Mouse (Mus musculus) lung, postnatal 14 days (tissue): Measurements from ENCODE around the gene Atg7.

ENCODE experiments used
- DNase-seq: peaks from one replicate; pipeline ENCODE4 v3.0.0; 2021

Atg7 gene

DNA sequence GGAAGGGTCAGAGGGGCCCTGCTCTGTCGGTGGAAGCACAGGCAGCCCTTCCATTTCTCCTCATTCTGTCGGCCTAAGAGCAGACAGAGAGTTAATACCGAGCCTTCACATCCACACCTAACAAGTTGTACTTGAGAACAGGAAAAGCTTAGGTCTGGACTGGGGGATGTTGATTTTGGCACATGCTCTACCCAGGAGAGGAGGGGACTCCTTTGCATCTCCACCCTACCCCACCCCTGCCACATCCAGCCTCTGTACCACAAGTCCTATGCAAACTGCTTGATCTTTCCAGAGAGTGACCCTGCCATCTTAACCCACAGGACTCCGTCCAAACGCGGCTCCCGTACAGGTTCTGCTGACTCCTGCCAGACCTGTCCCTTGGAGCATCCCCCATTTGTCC lies 178.7 kb downstream of the Atg7 start:
- DNase-seq = no peak

- DNase-seq = no peak
Observed at GRCm38 (mm10) chr6:114826889-114827288, 184.0 kb downstream of the Atg7 start.

GRCm38 (mm10) chr6:114829660-114830438 lies 187.0 kb downstream of the Atg7 start:
- DNase-seq = no peak

DNA sequence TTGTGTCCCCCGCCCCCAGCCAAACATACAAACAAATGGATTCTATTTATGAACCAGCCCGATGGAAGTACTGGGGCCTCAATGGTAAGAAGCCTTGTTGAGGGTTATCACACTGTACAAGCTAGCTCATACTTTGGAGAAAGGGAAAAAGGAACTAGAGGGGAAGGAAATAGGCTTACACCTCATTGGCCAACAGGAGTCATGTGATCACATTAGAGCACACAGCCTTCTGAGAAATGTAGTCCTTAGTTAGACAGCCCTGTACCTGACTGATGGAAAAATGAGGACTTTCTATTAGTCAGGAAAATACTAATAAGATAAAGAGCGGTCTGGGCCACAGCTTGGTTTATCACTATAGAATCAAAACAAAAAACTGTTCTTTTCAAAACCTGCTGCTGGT lies 188.9 kb downstream of the Atg7 start:
- DNase-seq = no peak

- no peak for DNase-seq
Observed at GRCm38 (mm10) chr6:114833058-114833685, 190.3 kb downstream of the Atg7 start.

DNA sequence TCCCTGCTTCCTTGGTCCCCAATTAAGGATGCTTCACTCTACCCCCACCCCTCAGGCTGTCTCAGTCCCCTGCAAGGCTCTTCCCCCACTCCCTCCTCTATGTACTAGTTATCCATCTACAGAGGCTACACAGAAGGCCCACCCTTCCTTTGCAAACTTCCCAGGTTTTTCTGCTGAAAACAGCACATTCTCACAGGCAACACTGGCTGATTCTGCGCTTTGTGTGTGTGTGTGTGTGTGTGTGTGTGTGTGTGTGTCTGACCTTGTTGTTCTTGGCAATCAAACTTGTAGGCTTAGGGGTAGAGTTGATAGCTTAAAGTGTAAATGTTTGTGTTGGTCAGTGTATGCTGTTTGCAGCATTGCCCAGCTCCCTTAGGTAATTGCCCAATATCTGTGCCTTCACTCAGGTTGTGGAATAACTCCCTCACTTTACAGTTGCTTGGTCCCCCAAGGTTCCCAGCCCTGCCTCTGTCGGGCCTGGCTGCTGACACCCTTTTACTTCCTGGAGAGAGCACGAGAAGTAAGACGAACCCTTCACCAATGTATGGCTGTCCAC lies 191.0 kb downstream of the Atg7 start:
- no peak for DNase-seq

DNA sequence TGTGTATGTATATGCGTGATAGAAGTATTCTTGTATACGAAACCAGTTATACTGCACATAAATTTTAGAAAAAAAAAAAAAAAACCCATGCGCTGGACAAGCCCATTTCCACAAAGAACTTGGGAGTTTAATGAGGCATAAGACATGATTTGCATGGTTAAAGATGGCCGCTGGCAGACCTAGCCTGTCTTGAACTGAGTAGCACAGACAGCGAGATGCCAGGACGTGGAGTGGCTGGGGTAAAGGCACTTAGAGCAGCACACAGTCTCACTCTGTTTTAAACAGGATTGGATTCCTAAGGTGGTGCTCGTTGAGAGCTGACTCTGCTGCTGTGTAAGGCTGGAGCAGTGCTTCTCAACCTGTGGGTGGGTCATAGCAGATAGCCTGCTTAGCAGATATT lies 192.4 kb downstream of the Atg7 start:
- no peak for DNase-seq

DNA sequence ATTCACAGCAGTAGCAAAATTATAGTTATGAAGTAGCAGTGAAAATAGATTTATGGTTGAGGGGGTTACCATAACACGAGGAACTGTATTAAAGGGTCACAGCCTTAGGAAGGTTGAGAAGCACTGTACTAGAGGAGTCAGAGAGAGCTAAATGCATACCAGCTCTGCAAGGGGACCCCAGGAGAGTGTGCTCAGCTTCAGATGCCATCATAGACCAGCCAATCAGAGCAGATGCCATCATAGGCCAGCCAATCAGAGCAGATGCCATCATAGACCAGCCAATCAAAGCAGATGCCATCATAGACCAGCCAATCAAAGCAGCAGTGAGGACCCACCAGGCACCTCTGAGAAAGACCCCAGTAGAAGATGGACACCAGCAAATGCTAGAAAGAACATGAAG lies 192.9 kb downstream of the Atg7 start:
- no peak for DNase-seq

- DNase-seq = no peak
Observed at GRCm38 (mm10) chr6:114836433-114836832, 193.5 kb downstream of the Atg7 start.

DNA sequence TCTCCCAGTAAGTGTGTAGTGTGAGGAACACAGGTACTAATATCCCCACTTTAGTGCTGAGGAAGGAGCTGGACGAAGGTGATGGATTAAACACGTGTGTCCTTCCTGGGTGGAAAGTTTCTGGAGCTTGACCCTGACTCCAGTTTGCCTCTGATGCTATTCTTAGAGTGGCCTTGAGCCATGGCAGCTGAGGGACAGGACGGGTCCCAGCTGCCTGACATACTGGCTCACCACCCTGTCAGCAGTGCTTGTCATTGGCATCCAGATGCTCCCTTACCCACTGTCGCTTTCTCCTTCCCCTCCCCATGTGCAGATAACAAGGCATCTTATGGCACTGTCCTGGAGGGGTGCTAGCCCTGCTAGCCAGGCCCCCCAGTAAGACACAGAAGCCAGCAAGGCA lies 196.0 kb downstream of the Atg7 start:
- DNase-seq = no peak

DNA sequence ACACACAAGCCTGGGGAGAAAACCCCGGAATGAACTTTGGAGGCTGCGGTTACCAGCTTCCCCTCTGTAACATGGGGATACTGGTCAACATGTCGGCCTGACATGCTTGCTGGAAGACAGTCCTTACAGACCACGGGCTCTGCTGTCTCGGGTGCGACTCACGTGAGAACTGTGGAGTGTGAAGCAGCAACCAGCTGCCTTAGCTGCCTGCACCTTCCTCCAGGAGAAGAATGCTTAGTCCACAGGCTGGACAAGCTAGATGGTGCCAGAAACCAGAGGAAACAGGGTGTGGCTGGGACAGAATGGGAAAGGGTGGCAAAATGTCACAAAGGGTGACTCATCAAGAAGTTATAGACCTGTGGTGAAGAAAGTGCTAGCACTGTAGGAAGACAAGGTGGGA lies 197.1 kb downstream of the Atg7 start:
- no peak for DNase-seq

- DNase-seq = no peak
Observed at GRCm38 (mm10) chr6:114842131-114842530, 199.2 kb downstream of the Atg7 start.

DNA sequence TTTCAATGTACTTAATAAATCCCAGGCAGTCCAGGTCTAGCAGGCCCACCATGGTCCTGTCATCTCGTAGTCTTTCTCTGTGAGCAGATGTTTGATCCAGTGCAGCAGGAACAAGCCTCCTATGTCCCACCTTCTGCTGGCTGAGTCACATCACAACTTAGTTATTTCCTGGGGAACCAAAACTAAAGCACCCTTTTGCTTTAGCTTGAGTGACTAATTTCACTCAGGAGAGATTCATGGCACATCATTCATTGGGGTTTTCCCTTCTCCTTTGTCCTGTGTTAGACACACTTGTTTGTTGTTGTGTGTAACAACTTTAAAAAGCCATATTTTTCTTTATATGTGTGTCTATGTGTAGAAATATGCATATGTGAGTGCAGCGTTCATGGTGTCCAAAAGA lies 200.0 kb downstream of the Atg7 start:
- DNase-seq = no peak

DNA sequence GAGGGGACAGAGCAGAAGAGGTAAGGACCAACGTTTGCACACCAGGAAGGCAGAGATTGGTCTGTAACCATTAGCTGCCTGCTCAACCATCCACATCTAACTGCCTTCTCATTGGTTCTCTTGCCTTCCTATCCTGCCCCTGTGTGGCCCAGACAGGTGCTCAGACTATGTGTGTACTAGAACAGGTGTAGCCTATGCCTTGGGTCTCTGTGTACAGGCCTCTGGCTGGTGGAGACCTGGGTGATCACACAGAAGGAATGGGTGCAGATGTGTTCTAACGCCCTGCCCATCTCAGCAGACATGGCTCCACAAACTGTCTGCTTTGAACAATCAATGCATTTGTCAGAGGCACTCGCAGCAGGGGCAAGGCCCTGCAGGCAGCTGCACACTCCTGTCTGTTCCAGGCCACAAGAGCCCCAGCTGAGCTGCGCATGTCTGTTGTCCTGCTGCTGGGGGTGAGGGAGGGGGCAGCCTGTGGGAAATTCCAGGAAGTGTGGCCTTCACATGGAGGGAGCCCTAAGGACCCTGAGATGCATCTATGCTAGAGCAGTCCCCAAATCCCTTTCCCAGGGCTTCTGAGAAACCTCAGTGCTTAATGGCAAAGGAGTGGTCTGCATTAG lies 203.4 kb downstream of the Atg7 start:
- DNase-seq = no peak

DNA sequence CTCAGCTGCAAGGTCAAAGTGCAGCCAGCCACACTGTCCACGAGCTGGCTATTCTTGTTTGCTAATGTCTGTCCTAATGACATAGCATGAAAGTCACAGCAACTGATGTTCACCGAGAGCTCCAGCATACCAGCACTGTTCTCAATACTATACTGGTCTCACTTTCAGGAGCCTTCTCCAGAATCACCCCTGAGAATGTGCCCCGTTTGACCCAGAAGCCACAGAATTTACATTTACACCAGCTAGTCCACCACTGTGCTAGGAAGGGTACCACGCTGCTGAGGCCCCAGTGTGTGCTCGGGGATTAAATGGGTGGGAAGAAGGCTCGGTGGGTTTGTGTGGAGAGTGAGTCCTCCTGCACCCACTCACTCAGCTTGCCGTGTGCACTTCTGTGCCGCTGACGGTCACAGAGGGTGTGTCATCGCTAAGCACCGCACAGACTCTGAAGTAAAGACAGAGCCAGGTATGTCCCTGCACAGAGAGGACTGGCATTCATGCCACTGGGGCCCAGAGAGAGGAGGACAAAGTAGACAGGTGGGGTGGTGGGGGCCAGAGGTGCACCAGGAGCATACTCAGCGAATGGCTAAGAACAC lies 204.8 kb downstream of the Atg7 start:
- DNase-seq = no peak

DNA sequence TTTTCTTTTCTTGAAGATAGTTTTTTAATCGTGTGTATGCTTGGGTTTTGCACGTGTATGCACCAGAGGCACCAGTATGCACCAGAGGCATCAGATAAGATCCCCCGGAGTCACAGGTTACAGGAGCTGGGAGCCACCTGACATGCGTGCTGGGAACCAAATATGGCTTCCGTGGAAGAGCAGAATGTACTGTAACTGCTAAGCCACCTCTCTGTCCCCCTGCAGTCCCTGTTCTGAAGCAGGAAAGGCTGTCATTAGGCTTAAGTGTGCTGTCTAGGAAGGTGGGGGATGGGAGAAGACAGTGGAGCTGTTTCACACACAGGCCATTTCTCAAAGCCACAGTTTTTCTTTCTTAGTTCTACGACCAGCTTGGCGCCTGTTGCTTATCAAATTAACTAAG lies 205.9 kb downstream of the Atg7 start:
- DNase-seq = no peak

DNA sequence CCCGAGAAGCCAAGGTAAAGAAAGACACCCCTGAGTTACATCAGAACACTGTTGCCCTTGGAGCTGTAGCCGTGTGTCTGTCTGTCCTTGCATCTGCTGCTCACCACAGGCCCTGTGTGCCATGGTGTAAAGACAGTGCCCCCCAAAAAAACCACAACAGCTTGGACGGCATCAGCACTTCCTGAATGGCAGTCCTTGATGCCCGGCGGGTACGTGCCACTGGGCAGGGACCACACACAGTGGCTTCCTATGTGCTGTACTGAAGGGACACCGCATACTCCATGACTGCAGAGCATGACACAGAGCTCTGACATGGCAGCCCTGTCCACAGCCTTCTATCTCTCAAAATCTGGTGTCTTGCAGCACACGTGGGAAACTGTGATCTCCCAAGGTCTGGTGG lies 206.9 kb downstream of the Atg7 start:
- no peak for DNase-seq

DNA sequence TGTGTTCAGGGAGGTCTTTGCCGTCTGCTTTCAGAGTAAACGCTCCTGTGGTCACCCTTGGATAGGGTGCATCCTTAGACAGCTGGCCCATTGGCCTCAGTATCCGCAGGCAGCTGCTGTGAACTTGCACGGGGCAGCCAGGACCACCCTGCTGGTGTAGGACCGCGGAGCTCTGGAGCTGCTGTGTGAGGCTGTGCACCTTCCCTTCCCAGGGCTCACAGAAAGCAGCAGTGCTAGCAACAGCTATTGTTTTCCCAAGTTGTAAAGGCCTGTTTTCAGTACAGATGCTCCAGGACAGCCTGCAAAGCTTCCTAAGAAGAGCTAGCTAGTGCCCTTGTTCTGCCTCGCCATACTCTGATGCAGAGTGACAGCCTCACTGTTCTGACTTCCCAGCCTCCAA lies 208.8 kb downstream of the Atg7 start:
- no peak for DNase-seq

GRCm38 (mm10) chr6:114852739-114853138 lies 209.8 kb downstream of the Atg7 start:
- no peak for DNase-seq

DNA sequence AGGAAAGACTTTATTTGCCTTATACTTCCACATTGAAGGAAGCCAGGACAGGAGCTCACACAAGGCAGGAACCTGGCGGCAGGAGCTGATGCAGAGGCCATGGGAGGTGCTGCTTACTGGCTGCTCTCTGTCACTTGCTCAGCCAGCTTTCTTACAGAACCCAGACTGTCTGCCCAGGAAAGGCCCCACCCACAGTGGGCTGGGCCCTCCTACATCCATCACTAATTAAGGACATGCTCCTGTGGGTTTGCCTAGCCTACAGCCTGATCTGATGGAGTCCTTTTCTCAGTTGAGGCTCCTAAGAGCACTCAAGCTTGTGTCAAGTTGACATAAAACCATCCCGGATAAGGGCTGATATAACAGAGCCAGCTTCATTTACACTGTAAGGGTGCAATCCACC lies 211.5 kb downstream of the Atg7 start:
- no peak for DNase-seq

DNA sequence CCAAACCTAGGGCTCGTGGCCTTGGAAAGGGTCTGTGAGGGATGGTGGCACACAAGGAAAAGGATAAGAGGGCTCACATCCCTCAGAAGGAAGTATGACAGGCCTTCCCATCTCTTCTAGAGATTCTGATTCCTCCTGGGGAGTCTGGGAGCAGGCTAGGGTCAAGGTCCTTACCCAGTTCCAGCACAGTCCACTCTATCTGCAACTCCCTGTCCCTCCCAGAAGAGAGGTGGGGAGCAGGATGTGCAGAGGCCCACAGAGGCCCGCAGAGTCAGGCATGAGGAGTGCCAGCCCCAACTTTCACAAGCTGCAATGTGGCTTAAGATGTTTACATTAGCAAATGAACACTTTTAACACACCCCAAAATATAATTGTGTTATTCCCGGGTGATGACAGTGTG lies 212.7 kb downstream of the Atg7 start:
- no peak for DNase-seq

- DNase-seq = no peak
Observed at GRCm38 (mm10) chr6:114856501-114856900, 213.6 kb downstream of the Atg7 start.

DNA sequence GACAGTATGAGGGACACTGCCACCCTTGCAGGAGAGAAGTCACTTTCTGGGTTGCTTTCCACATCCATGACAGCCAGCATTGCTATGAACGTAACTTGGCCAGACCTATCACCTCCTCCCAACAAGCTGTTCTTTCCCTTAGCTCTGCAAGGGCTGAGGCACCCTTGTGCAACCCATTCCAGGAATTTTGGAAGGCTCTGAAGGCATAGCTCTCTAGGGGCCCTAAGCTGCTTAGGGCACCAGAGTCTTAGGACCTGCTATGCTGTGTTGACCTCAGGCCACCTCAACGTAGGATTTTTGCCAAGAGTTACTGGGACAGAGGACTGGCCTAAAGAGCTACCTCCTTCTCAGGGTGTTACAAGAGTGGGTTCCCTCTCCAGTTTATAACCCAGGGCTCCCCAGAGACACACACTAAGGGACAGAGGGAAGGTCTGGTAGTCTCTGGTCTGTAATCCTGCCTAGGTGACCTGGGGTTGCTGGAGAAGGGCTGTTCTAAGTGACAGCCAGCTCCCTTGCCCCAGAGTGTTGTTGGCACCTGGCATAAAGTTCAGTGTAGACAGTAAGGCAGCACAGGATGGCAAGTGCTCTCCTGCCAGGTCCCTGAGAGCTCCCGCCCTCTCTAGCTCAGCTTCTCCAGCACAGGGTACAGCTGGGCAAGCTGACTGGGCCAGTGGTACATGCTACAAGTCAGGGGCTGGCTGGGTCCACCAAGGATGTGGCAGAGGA lies 215.3 kb downstream of the Atg7 start:
- no peak for DNase-seq
